ENCODE assay signal across 15 mouse cellular contexts in genomic region chr4:145041223-145041870, GRCm38 (mm10).
DNase-seq lines count a peak whose midpoint lies in the region; ATAC-seq and TF ChIP-seq lines count a peak whose summit lies in the region.
"Had no signal": no experiment of that assay in that cellular context is flagged by ENCODE, and none has a peak within 500 bp of the region (broad histone marks: within the 10 kb centered on the region; RNA-seq: fewer than 3 reads in every experiment).

No protein-coding gene starts in this region.

- TF ChIP-seq POLR2A in heart, adult 2 months (IDR thresholded peaks at IDR 0.05; ENCODE audit: insufficient read depth, low read depth, low read length), result peak; percentile 36; the same call in 1 of the 2 replicates
- TF ChIP-seq POLR2A in limb, embryonic 14.5 days (IDR thresholded peaks at IDR 0.05; ENCODE audit: borderline replicate concordance, extremely low read depth, insufficient read depth, insufficient read length), result no peak

- peaks cover 37% of the 10 kb centered on the region for H3K4me1 ChIP-seq in heart, adult 2 months (ENCODE audit: control insufficient read depth, insufficient read depth, low read length)
- H3K4me1 ChIP-seq in heart, embryonic 12.5 days (replicated peaks), result peaks cover 42% of the 10 kb centered on the region
- H3K4me1 ChIP-seq in heart, embryonic 10.5 days, result peaks cover 31% of the 10 kb centered on the region
- peaks cover 23% of the 10 kb centered on the region for H3K4me1 ChIP-seq in limb, embryonic 14.5 days (ENCODE audit: control insufficient read depth, insufficient read depth, low read length)
- H3K4me1 ChIP-seq in liver, postnatal 0 days (ENCODE audit: insufficient read depth), result peaks cover 27% of the 10 kb centered on the region
- H3K4me1 ChIP-seq in neural tube, embryonic 15.5 days, result no peaks in the 10 kb centered on the region
- no peaks in the 10 kb centered on the region for H3K4me1 ChIP-seq in hindbrain, embryonic 11.5 days (replicated peaks; ENCODE audit: control insufficient read depth, insufficient read depth, low read length)

- TF ChIP-seq EP300 in heart, adult 2 months (IDR thresholded peaks at IDR 0.05; ENCODE audit: insufficient read depth, low read depth, low read length), result peak; percentile 92
- peak; percentile 41; the same call in 1 of the 2 replicates for TF ChIP-seq EP300 in liver, postnatal 0 days (IDR thresholded peaks at IDR 0.05; ENCODE audit: low read depth)

- TF ChIP-seq CTCF in heart, adult 2 months (IDR thresholded peaks at IDR 0.05), result no peak
- TF ChIP-seq CTCF in liver, postnatal 0 days (IDR thresholded peaks at IDR 0.05; ENCODE audit: low read depth), result no peak

- H3K79me2 ChIP-seq in heart, adult 2 months (replicated peaks; ENCODE audit: control insufficient read depth, insufficient read depth, low read length), result no peaks in the 10 kb centered on the region

- peak overlapping the region; percentile 91 for H3K27ac ChIP-seq in heart, adult 2 months
- H3K27ac ChIP-seq in heart, embryonic 12.5 days (ENCODE audit: poor library complexity, severe bottlenecking), result no peak overlapping the region
- 0 out of 2 replicates have a peak overlapping the region, but pooled peaks have one; percentile 25 for H3K27ac ChIP-seq in heart, embryonic 10.5 days
- H3K27ac ChIP-seq in limb, embryonic 14.5 days (replicated peaks; ENCODE audit: low read depth, low read length), result peak overlapping the region; percentile 70
- H3K27ac ChIP-seq in liver, postnatal 0 days (ENCODE audit: low read depth), result 0 out of 2 replicates have a peak overlapping the region, but pooled peaks have one; percentile 19
- H3K27ac ChIP-seq in neural tube, embryonic 15.5 days (replicated peaks), result no peak overlapping the region
- no peak overlapping the region for H3K27ac ChIP-seq in hindbrain, embryonic 11.5 days (ENCODE audit: low read depth, low read length)
- H3K27ac ChIP-seq: embryonic facial prominence, embryonic 12.5 days; lung, embryonic 15.5 days had no signal

- intact Hi-C loops in heart, adult 2 months (cut with DNase I), result loop anchor here (2.0 to 5.0 kb wide), 3 partner anchors 17 to 149 kb away; partner anchors contain the start of gene Dhrs3
- intact Hi-C loops in left cerebral cortex, postnatal 36 days (cut with DNase I), result no loop called here

- H3K9me3 ChIP-seq in heart, embryonic 12.5 days (replicated peaks), result no peaks in the 10 kb centered on the region
- no peaks in the 10 kb centered on the region for H3K9me3 ChIP-seq in heart, embryonic 10.5 days
- H3K9me3 ChIP-seq in limb, embryonic 14.5 days (ENCODE audit: control insufficient read depth, low read length), result no peaks in the 10 kb centered on the region
- no peaks in the 10 kb centered on the region for H3K9me3 ChIP-seq in liver, postnatal 0 days (ENCODE audit: low read length)
- H3K9me3 ChIP-seq in neural tube, embryonic 15.5 days (replicated peaks), result no peaks in the 10 kb centered on the region
- H3K9me3 ChIP-seq in hindbrain, embryonic 11.5 days (ENCODE audit: control insufficient read depth, low read length), result no peaks in the 10 kb centered on the region
- H3K9me3 ChIP-seq: embryonic facial prominence, embryonic 12.5 days; lung, embryonic 15.5 days had no signal

- no peaks in the 10 kb centered on the region for H3K27me3 ChIP-seq in heart, adult 2 months (ENCODE audit: control insufficient read depth, insufficient read depth, low read length)
- H3K27me3 ChIP-seq in heart, embryonic 12.5 days (replicated peaks), result no peaks in the 10 kb centered on the region
- no peaks in the 10 kb centered on the region for H3K27me3 ChIP-seq in heart, embryonic 10.5 days (ENCODE audit: insufficient read depth, poor library complexity, severe bottlenecking)
- H3K27me3 ChIP-seq in limb, embryonic 14.5 days (ENCODE audit: control insufficient read depth, insufficient read depth, low read length), result no peaks in the 10 kb centered on the region
- H3K27me3 ChIP-seq in liver, postnatal 0 days (ENCODE audit: insufficient read depth, low read length), result no peaks in the 10 kb centered on the region
- no peaks in the 10 kb centered on the region for H3K27me3 ChIP-seq in neural tube, embryonic 15.5 days (replicated peaks)
- H3K27me3 ChIP-seq in hindbrain, embryonic 11.5 days (ENCODE audit: control insufficient read depth, insufficient read depth, low read length), result no peaks in the 10 kb centered on the region
- H3K27me3 ChIP-seq: embryonic facial prominence, embryonic 12.5 days; lung, embryonic 15.5 days had no signal

- 23% methylated on average over 6 of the region's 6 CpGs for WGBS in heart, adult 2 months
- 69% methylated on average over 6 of the region's 6 CpGs for WGBS in heart, embryonic 12.5 days
- WGBS in heart, embryonic 10.5 days, result 76% methylated on average over 6 of the region's 6 CpGs
- WGBS in limb, embryonic 14.5 days, result 26% methylated on average over 6 of the region's 6 CpGs
- 75% methylated on average over 6 of the region's 6 CpGs for WGBS in liver, postnatal 0 days (ENCODE audit: insufficient replicate concordance)
- WGBS in neural tube, embryonic 15.5 days, result 73% methylated on average over 6 of the region's 6 CpGs
- 90% methylated on average over 6 of the region's 6 CpGs for WGBS in hindbrain, embryonic 11.5 days

- no peak for ATAC-seq in heart, embryonic 12.5 days (ENCODE audit: insufficient number of reproducible peaks, low FRiP score)
- ATAC-seq in limb, embryonic 14.5 days (ENCODE audit: low FRiP score, low read depth), result peak; percentile 80
- no peak for ATAC-seq in liver, postnatal 0 days
- ATAC-seq in neural tube, embryonic 15.5 days (ENCODE audit: low FRiP score), result no peak
- ATAC-seq in hindbrain, embryonic 11.5 days (ENCODE audit: low FRiP score), result no peak
- ATAC-seq: inflammation-experienced regulatory T-cells, adult 6 months had no signal

- H3K9ac ChIP-seq in heart, adult 2 months (ENCODE audit: low read depth, low read length), result no peak overlapping the region
- H3K9ac ChIP-seq in heart, embryonic 12.5 days, result no peak overlapping the region
- no peak overlapping the region for H3K9ac ChIP-seq in limb, embryonic 14.5 days (ENCODE audit: low read depth, low read length, severe bottlenecking)
- H3K9ac ChIP-seq in liver, postnatal 0 days (replicated peaks), result no peak overlapping the region
- H3K9ac ChIP-seq in neural tube, embryonic 15.5 days (replicated peaks), result no peak overlapping the region
- no peak overlapping the region for H3K9ac ChIP-seq in hindbrain, embryonic 11.5 days (ENCODE audit: low read depth, low read length)
- H3K9ac ChIP-seq: embryonic facial prominence, embryonic 12.5 days; lung, embryonic 15.5 days had no signal

- H3K4me3 ChIP-seq in heart, adult 2 months, result no peak overlapping the region
- no peak overlapping the region for H3K4me3 ChIP-seq in heart, embryonic 12.5 days
- no peak overlapping the region for H3K4me3 ChIP-seq in heart, embryonic 10.5 days
- no peak overlapping the region for H3K4me3 ChIP-seq in limb, embryonic 14.5 days (replicated peaks; ENCODE audit: low read length)
- H3K4me3 ChIP-seq in liver, postnatal 0 days (ENCODE audit: low read depth, low read length), result no peak overlapping the region
- no peak overlapping the region for H3K4me3 ChIP-seq in neural tube, embryonic 15.5 days (replicated peaks)
- no peak overlapping the region for H3K4me3 ChIP-seq in hindbrain, embryonic 11.5 days (ENCODE audit: low read depth, low read length)
- H3K4me3 ChIP-seq: embryonic facial prominence, embryonic 12.5 days; lung, embryonic 15.5 days had no signal

- DNase-seq in heart, adult 2 months, result peak; percentile 60 to 79
- DNase-seq in heart, embryonic 10.5 days (ENCODE audit: low spot score), result no peak
- DNase-seq in limb, embryonic 14.5 days (ENCODE audit: low spot score), result peak; percentile 48
- DNase-seq in liver, postnatal 0 days, result no peak
- no peak for DNase-seq in hindbrain, embryonic 11.5 days (ENCODE audit: low spot score)
- no peak for DNase-seq in left cerebral cortex, postnatal 36 days (ENCODE audit: low spot score in 2 of 2)
- DNase-seq: adrenal gland, postnatal 10 days; kidney, postnatal 25 days; thymus, adult 2 months had no signal

- no peak overlapping the region for H3K4me2 ChIP-seq in heart, embryonic 12.5 days
- no peak overlapping the region for H3K4me2 ChIP-seq in limb, embryonic 14.5 days (replicated peaks; ENCODE audit: low read depth, low read length, severe bottlenecking)
- H3K4me2 ChIP-seq in liver, postnatal 0 days (ENCODE audit: low read depth, low read length), result no peak overlapping the region
- no peak overlapping the region for H3K4me2 ChIP-seq in neural tube, embryonic 15.5 days
- no peak overlapping the region for H3K4me2 ChIP-seq in hindbrain, embryonic 11.5 days (replicated peaks; ENCODE audit: low read depth, low read length)
- H3K4me2 ChIP-seq: embryonic facial prominence, embryonic 12.5 days; lung, embryonic 15.5 days; midbrain, embryonic 11.5 days had no signal

- H3K36me3 ChIP-seq in heart, adult 2 months (ENCODE audit: control insufficient read depth, insufficient read depth, low read length), result peaks cover 65% of the 10 kb centered on the region
- H3K36me3 ChIP-seq in heart, embryonic 12.5 days, result peaks cover 41% of the 10 kb centered on the region
- H3K36me3 ChIP-seq in heart, embryonic 10.5 days, result peaks cover 49% of the 10 kb centered on the region
- H3K36me3 ChIP-seq in limb, embryonic 14.5 days (ENCODE audit: control insufficient read depth, insufficient read depth, low read length), result peaks cover 26% of the 10 kb centered on the region
- peaks cover 55% of the 10 kb centered on the region for H3K36me3 ChIP-seq in liver, postnatal 0 days (replicated peaks; ENCODE audit: insufficient read depth, low read length)
- H3K36me3 ChIP-seq in neural tube, embryonic 15.5 days, result peaks cover 63% of the 10 kb centered on the region
- H3K36me3 ChIP-seq in hindbrain, embryonic 11.5 days (ENCODE audit: control insufficient read depth, insufficient read depth, low read length), result no peaks in the 10 kb centered on the region

Comparison
In these comparisons a context has a peak if more than half of its experiments do, and no peak if none do; other contexts are left out.
1. DNase-seq: peak in heart, adult 2 months (2 of 2) and limb, embryonic 14.5 days (single experiment); none in heart, embryonic 10.5 days (single experiment), liver, postnatal 0 days (single experiment), hindbrain, embryonic 11.5 days (single experiment) and left cerebral cortex, postnatal 36 days (0 of 2).
2. H3K27ac ChIP-seq: peak in heart, adult 2 months (single experiment), heart, embryonic 10.5 days (single experiment), limb, embryonic 14.5 days (single experiment) and liver, postnatal 0 days (single experiment); none in heart, embryonic 12.5 days (single experiment), neural tube, embryonic 15.5 days (single experiment) and hindbrain, embryonic 11.5 days (single experiment).